Mouse (Mus musculus) myocyte (in vitro differentiated cells): ENCODE measurements at regions not wholly inside any gene's neighbourhood (a gene's known extent, or its start where the extent isn't known, plus 50 kb on each side); places are given as distances from the start of the nearest gene placed in this dataset.

Experiments
- CEBPB ChIP-seq: IDR thresholded peaks from 2 replicates; pipeline ENCODE4 v1.6.1; 2011; ENCODE audit warnings: mild to moderate bottlenecking, moderate library complexity; ENCODE audit not compliant: poor library complexity, insufficient read depth, severe bottlenecking
- E2F4 ChIP-seq: IDR thresholded peaks from one replicate; pipeline ENCODE4 v1.6.1; 2011; ENCODE audit warnings: mild to moderate bottlenecking, control low read depth, moderate library complexity; ENCODE audit not compliant: insufficient read depth
- MAX ChIP-seq: IDR thresholded peaks from one replicate; pipeline ENCODE4 v1.6.1; 2011; ENCODE audit warnings: low read depth, mild to moderate bottlenecking, control low read depth
- MYOD1 ChIP-seq, 3 experiments: IDR thresholded peaks; one replicate each; pipeline ENCODE4 v1.6.1; 2011; ENCODE audit warnings: control low read depth in 2 of 3, low read depth in 2 of 3, mild to moderate bottlenecking in 2 of 3, moderate library complexity in 1 of 3; ENCODE audit not compliant: insufficient read length in 2 of 3, control insufficient read depth in 1 of 3
- MYOG ChIP-seq, 3 experiments: IDR thresholded peaks; one replicate each; pipeline ENCODE4 v1.6.1; 2011; ENCODE audit warnings: control low read depth in 2 of 3, low read depth in 2 of 3, mild to moderate bottlenecking in 2 of 3; ENCODE audit not compliant: insufficient read length in 2 of 3, control insufficient read depth in 1 of 3, insufficient read depth in 1 of 3
- POLR2A ChIP-seq: IDR thresholded peaks from one replicate; pipeline ENCODE4 v1.6.1; 2011; ENCODE audit warnings: low read depth, mild to moderate bottlenecking, control low read depth, moderate library complexity; ENCODE audit not compliant: insufficient read length
- POLR2AphosphoS2 ChIP-seq: IDR thresholded peaks from one replicate; pipeline ENCODE4 v1.6.1; 2011; ENCODE audit warnings: low read depth, control low read depth; ENCODE audit not compliant: insufficient read length
- REST ChIP-seq: IDR thresholded peaks from one replicate; pipeline ENCODE4 v1.6.1; 2011; ENCODE audit warnings: mild to moderate bottlenecking, control low read depth, moderate library complexity; ENCODE audit not compliant: insufficient read depth, insufficient read length
- SRF ChIP-seq: IDR thresholded peaks from one replicate; pipeline ENCODE4 v1.6.1; 2011; ENCODE audit warnings: low read depth; ENCODE audit not compliant: control insufficient read depth, insufficient read length
- TCF12 ChIP-seq: IDR thresholded peaks from one replicate; pipeline ENCODE4 v1.6.1; 2011; ENCODE audit warnings: mild to moderate bottlenecking, control low read depth; ENCODE audit not compliant: poor library complexity, insufficient read depth, severe bottlenecking
- TCF3 ChIP-seq: IDR thresholded peaks from one replicate; pipeline ENCODE4 v1.6.1; 2011; ENCODE audit warnings: low read depth, control low read depth; ENCODE audit not compliant: insufficient read length
- USF1 ChIP-seq: IDR thresholded peaks from one replicate; pipeline ENCODE4 v1.6.1; 2011; ENCODE audit warnings: low read depth, mild to moderate bottlenecking, control low read depth, moderate library complexity

- TF ChIP-seq MYOD1 (IDR thresholded peaks at IDR 0.05; ENCODE audit: control insufficient read depth in 1 of 3, insufficient read length in 2 of 3, low read depth in 2 of 3) (no peak), POLR2A (no peak), USF1 (no peak), MAX (no peak), MYOG (IDR thresholded peaks at IDR 0.05; ENCODE audit: control insufficient read depth in 1 of 3, insufficient read depth in 1 of 3, insufficient read length in 2 of 3, low read depth in 2 of 3) (no peak), POLR2AphosphoS2 (no peak), TCF12 (no peak), E2F4 (no peak), REST (no peak), CEBPB (no peak), TCF3 (no peak), SRF (no peak)
These were observed 77.5 kb downstream of the Nufip1 start for GRCm38 (mm10) chr14:76188105-76188645.
